Mouse (Mus musculus) MEL (cell line): Measurements from ENCODE around the gene Angptl7. TPM values are rescaled to one million over a fixed set of nuclear protein-coding genes. Genes with fewer than 3 reads are reported as not detected.

ENCODE experiments used
- DNase-seq: peaks from one replicate; pipeline ENCODE4 v3.0.0; 2011; ENCODE audit warnings: low read depth, low spot score
- H3K27ac ChIP-seq: 2 replicates; pipeline ENCODE4 v1.5.1; 2012; ENCODE audit warnings: low read depth, mild to moderate bottlenecking, control low read depth, low read length, moderate library complexity; ENCODE audit not compliant: control insufficient read depth
- H3K27me3 ChIP-seq, 2 experiments: fragments of 150-350 bp in 1 of 2; sonication (generic) in 1 of 2; 2 replicates each; pipeline ENCODE4 v1.6.1; 2012; ENCODE audit warnings: low read length in 2 of 2, mild to moderate bottlenecking in 2 of 2, improper control_type of control experiment in 1 of 2, moderate library complexity in 1 of 2; ENCODE audit not compliant: insufficient read depth in 2 of 2, control insufficient read depth in 1 of 2
- H3K36me3 ChIP-seq, 2 experiments: 2 replicates each; pipeline ENCODE4 v1.6.1; 2012 to 2014; ENCODE audit warnings: low read length in 2 of 2, improper control_type of control experiment in 1 of 2, inconsistent platforms in 1 of 2, mild to moderate bottlenecking in 1 of 2; ENCODE audit not compliant: insufficient read depth in 2 of 2, control insufficient read depth in 1 of 2
- H3K4me1 ChIP-seq, 2 experiments: fragments of 150-350 bp in 1 of 2; sonication (generic) in 1 of 2; 2 replicates each; pipeline ENCODE4 v1.6.1; 2012; ENCODE audit warnings: low read length in 2 of 2, improper control_type of control experiment in 1 of 2, mild to moderate bottlenecking in 1 of 2; ENCODE audit not compliant: insufficient read depth in 2 of 2, control insufficient read depth in 1 of 2
- H3K4me3 ChIP-seq, 2 experiments: fragments of 150-350 bp in 1 of 2; sonication (generic) in 1 of 2; 2 replicates each; pipeline ENCODE4 v1.5.1; 2012; ENCODE audit warnings: low read depth in 2 of 2, low read length in 2 of 2, mild to moderate bottlenecking in 2 of 2, moderate library complexity in 2 of 2, control low read depth in 1 of 2, improper control_type of control experiment in 1 of 2; ENCODE audit not compliant: control insufficient read depth in 1 of 2, insufficient read depth in 1 of 2
- H3K79me2 ChIP-seq: 2 replicates; pipeline ENCODE4 v1.6.1; 2012; ENCODE audit warnings: mild to moderate bottlenecking, low read length, moderate library complexity; ENCODE audit not compliant: control insufficient read depth, poor library complexity, insufficient read depth
- H3K9ac ChIP-seq: 2 replicates; pipeline ENCODE4 v1.6.1; 2012; ENCODE audit warnings: low read depth, mild to moderate bottlenecking, control low read depth, low read length, moderate library complexity; ENCODE audit not compliant: control insufficient read depth, poor library complexity, severe bottlenecking
- H3K9me3 ChIP-seq: fragments of 150-350 bp; sonication (generic); replicated peaks from 2 replicates; pipeline ENCODE4 v1.6.1; 2012; ENCODE audit warnings: mild to moderate bottlenecking, low read length, improper control_type of control experiment, moderate library complexity; ENCODE audit not compliant: insufficient read depth
- CHD1 ChIP-seq: IDR thresholded peaks from 2 replicates; pipeline ENCODE4 v1.6.1; 2012; ENCODE audit warnings: low read depth, mild to moderate bottlenecking, inconsistent platforms, low read length, improper control_type of control experiment
- E2F4 ChIP-seq: IDR thresholded peaks from 2 replicates; pipeline ENCODE4 v1.6.1; 2011; ENCODE audit warnings: low read depth, low read length, improper control_type of control experiment, borderline replicate concordance
- EP300 ChIP-seq, 2 experiments: IDR thresholded peaks; 2 replicates each; pipeline ENCODE4 v1.6.1; 2011; ENCODE audit warnings: improper control_type of control experiment in 2 of 2, low read length in 2 of 2, low read depth in 1 of 2, mild to moderate bottlenecking in 1 of 2
- ETS1 ChIP-seq: IDR thresholded peaks from 2 replicates; pipeline ENCODE4 v1.6.1; 2012; ENCODE audit warnings: low read depth, mild to moderate bottlenecking, inconsistent platforms, low read length, improper control_type of control experiment, moderate library complexity
- GABPA ChIP-seq: IDR thresholded peaks from 2 replicates; pipeline ENCODE4 v1.6.1; 2012; ENCODE audit warnings: low read depth, mild to moderate bottlenecking, inconsistent platforms, low read length, improper control_type of control experiment, moderate library complexity
- HCFC1 ChIP-seq: IDR thresholded peaks from 2 replicates; pipeline ENCODE4 v1.6.1; 2012; ENCODE audit warnings: low read depth, mild to moderate bottlenecking, inconsistent platforms, low read length, improper control_type of control experiment, moderate library complexity
- KAT2A ChIP-seq: conservative IDR thresholded peaks from 2 replicates; pipeline ENCODE4 v1.6.1; 2012; ENCODE audit warnings: low read depth, low read length, improper control_type of control experiment, inconsistent platforms
- MAX ChIP-seq: IDR thresholded peaks from 2 replicates; pipeline ENCODE4 v1.6.1; 2011; ENCODE audit warnings: low read length, improper control_type of control experiment
- POLR2AphosphoS2 ChIP-seq: IDR thresholded peaks from 2 replicates; pipeline ENCODE4 v1.6.1; 2011; ENCODE audit warnings: low read length, improper control_type of control experiment
- SMC3 ChIP-seq: IDR thresholded peaks from 2 replicates; pipeline ENCODE4 v1.6.1; 2011; ENCODE audit warnings: low read depth, low read length, improper control_type of control experiment
- TAL1 ChIP-seq: IDR thresholded peaks from 2 replicates; pipeline ENCODE4 v1.6.1; 2012; ENCODE audit warnings: mild to moderate bottlenecking, inconsistent platforms, low read length, moderate library complexity, mixed read lengths
- TBP ChIP-seq: IDR thresholded peaks from 2 replicates; pipeline ENCODE4 v1.8.0; 2011; ENCODE audit warnings: low read depth, low read length, improper control_type of control experiment
- TCF12 ChIP-seq: IDR thresholded peaks from 2 replicates; pipeline ENCODE4 v1.6.1; 2014; ENCODE audit warnings: low read depth, mild to moderate bottlenecking, inconsistent platforms, low read length, improper control_type of control experiment, moderate library complexity
- USF2 ChIP-seq, 2 experiments: IDR thresholded peaks; 2 replicates each; pipeline ENCODE4 v1.6.1; 2011 to 2012; ENCODE audit warnings: improper control_type of control experiment in 2 of 2, low read length in 2 of 2, borderline replicate concordance in 1 of 2, inconsistent platforms in 1 of 2, low read depth in 1 of 2, mild to moderate bottlenecking in 1 of 2; ENCODE audit not compliant: insufficient read depth in 1 of 2
- ZC3H11A ChIP-seq: IDR thresholded peaks from 2 replicates; pipeline ENCODE4 v1.6.1; 2012; ENCODE audit warnings: low read depth, mild to moderate bottlenecking, inconsistent platforms, low read length, improper control_type of control experiment
- ZKSCAN1 ChIP-seq: IDR thresholded peaks from 2 replicates; pipeline ENCODE4 v1.6.1; 2012; ENCODE audit warnings: low read depth, mild to moderate bottlenecking, inconsistent platforms, low read length, improper control_type of control experiment, moderate library complexity
- ZMIZ1 ChIP-seq: IDR thresholded peaks from 2 replicates; pipeline ENCODE4 v1.6.1; 2012; ENCODE audit warnings: low read depth, mild to moderate bottlenecking, inconsistent platforms, low read length, improper control_type of control experiment, moderate library complexity
- polyA plus RNA-seq, 2 experiments: library from polyadenylated mRNA; stranded (reverse) in 1 of 2; unstranded in 1 of 2; fragments of >175 nt in 1 of 2; fragments of >200 nt in 1 of 2; gene quantifications; 2 replicates each; pipeline versions ENCODE4 v1.2.1 to v1.2.4; 2012; ENCODE audit warnings: low replicate concordance in 2 of 2, low read depth in 1 of 2; ENCODE audit not compliant: insufficient read length in 2 of 2, insufficient read depth in 1 of 2, missing spikeins in 1 of 2
- total RNA-seq: library from RNA; depleted of rRNA; stranded (reverse); fragments of 300-350 nt; gene quantifications from 2 replicates; pipeline ENCODE4 v1.2.3, GENCODE M21; 2012

Angptl7 gene
- total and polyA plus RNA-seq, 3 experiments = not detected

GRCm38 (mm10) chr4:148480245-148480644 lies 20.0 kb downstream of the Angptl7 start:
- H3K36me3 ChIP-seq = peaks cover 0 to 16% of the 10 kb centered on the region in 2 experiments; a peak in 2 of 4 replicates

GRCm38 (mm10) chr4:148473496-148473895 lies 26.8 kb downstream of the Angptl7 start:
- Histone ChIP-seq H3K79me2 (no peaks in the 10 kb centered on the region), H3K36me3 (no peaks in the 10 kb centered on the region; a peak in 1 of 4 replicates), H3K9me3 (no peaks in the 10 kb centered on the region), H3K4me1 (no peaks in the 10 kb centered on the region), H3K27ac (no peak overlapping the region), H3K9ac (no peak overlapping the region), H3K4me3 (no peak overlapping the region), H3K27me3 (no peaks in the 10 kb centered on the region)
- TF ChIP-seq E2F4 = no peak
- TF ChIP-seq USF2 (IDR thresholded peaks at IDR 0.05; ENCODE audit: borderline replicate concordance in 1 of 2, insufficient read depth in 1 of 2, low read depth in 1 of 2, low read length in 2 of 2) = no peak
- TF ChIP-seq GABPA = no peak
- no peak for TF ChIP-seq TAL1
- no peak for DNase-seq

More at GRCm38 (mm10) chr4:148480245-148480644, 20.0 kb downstream of the Angptl7 start:
- Histone ChIP-seq H3K9me3 (no peaks in the 10 kb centered on the region), H3K27ac (no peak overlapping the region), H3K27me3 (no peaks in the 10 kb centered on the region), H3K79me2 (no peaks in the 10 kb centered on the region), H3K4me1 (no peaks in the 10 kb centered on the region), H3K9ac (no peak overlapping the region), H3K4me3 (no peak overlapping the region)
- no peak for TF ChIP-seq EP300 (IDR thresholded peaks at IDR 0.05; ENCODE audit: low read depth in 1 of 2, low read length in 2 of 2)
- TF ChIP-seq KAT2A = no peak
- no peak for TF ChIP-seq POLR2AphosphoS2
- no peak for TF ChIP-seq USF2 (IDR thresholded peaks at IDR 0.05; ENCODE audit: borderline replicate concordance in 1 of 2, insufficient read depth in 1 of 2, low read depth in 1 of 2, low read length in 2 of 2)
- no peak for TF ChIP-seq E2F4
- TF ChIP-seq ZMIZ1 = no peak
- no peak for TF ChIP-seq GABPA
- no peak for TF ChIP-seq CHD1
- no peak for TF ChIP-seq TBP
- TF ChIP-seq TCF12 = no peak
- no peak for TF ChIP-seq HCFC1
- TF ChIP-seq SMC3 = no peak
- no peak for TF ChIP-seq ETS1
- no peak for TF ChIP-seq ZKSCAN1
- no peak for TF ChIP-seq MAX
- TF ChIP-seq ZC3H11A = no peak
- DNase-seq = no peak
